Mouse (Mus musculus) R1 (cell line): Measurements from ENCODE around the gene Fgfr2.
"Not testable (repeated sequence)": the region's sequence is repeated elsewhere in the genome, so short reads cannot be mapped to it uniquely, and the experiment has no call there.

Source experiments
- DNase-seq: peaks from one replicate; pipeline ENCODE4 v3.0.0-alpha.2; 2018; ENCODE audit warnings: low read depth, low spot score

Gene Fgfr2

DNA sequence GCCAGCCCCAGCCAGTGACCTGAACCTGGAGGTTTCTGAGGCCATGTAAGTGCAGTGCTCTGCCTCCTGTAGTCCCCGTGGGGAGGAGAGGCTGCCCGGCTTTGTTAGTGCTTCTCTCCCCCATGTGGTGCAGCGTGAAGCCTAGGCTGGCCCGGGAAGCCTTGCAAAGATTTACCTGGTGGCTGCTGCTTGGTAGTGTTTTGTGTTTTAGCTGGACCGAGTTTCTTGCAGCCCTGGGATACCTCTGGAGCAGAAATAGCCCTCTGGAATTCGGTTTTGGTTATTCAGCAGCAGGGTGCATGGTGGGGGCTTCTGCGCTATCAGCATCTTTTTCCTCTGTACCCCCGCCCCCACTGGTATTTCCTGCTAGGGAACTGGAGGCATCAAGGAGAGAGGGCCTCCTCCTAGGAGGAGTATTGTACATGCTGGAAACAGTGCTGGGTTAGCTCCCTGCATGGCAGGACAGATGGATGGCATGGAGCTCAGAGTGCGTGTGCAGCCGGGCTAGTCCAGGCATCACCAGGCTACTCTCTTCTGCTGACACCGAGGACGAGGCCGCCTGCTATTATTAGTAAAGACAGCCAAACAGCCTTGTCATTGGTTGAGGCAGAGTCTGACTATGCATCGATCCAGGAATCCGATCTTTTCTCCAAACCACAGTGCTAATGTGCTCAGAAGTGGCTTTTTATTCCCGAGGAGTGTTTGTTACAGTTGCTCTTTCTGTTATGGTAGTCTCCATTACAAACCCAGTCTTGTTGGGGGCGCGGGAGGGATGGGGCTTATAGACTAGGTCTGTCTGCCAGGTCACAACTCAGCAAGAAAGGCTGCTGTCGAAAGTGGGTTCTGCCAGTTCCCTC lies 2430.0 kb downstream of the Fgfr2 start:
- peak; percentile 73 for DNase-seq

DNA sequence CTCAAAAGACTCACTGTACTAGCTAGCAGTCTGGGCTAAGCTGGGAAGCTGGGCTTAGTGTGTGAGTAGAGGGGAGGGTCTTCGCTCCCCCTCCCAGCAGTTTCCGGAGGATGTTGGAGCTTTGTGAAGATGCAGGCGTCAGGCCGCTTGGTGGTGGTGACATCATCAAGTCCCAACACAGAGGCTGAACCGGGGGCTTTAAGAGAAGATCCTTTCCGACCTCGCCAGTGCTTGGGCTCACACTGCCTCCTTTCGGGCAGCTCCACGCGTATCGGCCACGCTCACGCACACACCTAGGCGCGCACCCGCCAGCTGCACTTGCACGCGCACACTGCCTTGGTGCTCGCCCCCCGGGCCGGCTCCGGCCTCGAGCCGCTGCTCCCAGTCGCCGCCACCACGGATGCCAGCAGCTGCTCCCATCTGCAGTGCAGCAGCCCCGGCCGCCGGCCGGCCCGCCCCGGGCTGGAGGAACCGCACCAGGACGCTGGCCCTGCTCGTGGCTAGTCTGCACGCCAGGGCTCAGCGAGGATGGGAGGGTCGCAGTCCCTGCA lies 2430.7 kb downstream of the Fgfr2 start:
- DNase-seq: peak; percentile 83

DNA sequence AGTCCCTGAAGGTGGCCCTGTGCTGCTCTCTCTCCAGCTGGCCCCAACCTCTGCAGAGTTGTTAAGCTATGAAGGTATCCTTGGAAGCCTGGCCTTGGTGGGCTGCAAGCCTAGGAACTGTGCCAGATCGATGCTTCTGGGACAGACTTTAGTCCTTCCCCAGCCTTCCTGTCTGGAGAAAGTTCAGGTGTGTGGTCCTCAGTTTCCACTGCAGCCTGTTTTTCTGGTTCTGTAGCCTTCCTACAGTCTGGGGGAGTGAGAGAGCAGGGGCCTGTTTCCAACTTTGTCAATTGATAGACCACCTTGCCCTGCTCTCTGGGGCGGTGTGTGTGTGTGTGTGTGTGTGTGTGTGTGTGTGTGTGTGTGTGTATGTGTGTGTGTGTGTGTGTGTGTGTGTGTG lies 2431.2 kb downstream of the Fgfr2 start:
- DNase-seq: no peak

DNA sequence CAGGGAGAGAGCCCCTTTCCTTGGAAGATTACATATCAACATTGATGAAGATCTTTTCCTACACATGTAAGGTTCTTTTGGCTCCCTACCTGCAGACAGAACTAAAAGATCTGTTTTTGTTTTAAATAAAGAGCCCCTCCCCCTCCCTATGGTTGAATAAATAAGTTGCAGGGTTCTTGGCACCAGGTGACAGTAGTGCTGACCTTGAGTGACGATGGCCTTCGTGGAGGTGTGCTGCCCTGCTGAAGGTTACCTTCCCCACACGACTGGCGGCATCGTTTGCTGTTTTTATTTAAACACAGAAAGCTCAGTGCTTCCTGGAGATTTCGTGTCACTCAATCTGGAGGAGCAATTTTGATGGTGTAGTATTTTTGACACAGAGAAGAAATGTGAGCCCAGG lies 2432.3 kb downstream of the Fgfr2 start:
- no peak for DNase-seq

DNA sequence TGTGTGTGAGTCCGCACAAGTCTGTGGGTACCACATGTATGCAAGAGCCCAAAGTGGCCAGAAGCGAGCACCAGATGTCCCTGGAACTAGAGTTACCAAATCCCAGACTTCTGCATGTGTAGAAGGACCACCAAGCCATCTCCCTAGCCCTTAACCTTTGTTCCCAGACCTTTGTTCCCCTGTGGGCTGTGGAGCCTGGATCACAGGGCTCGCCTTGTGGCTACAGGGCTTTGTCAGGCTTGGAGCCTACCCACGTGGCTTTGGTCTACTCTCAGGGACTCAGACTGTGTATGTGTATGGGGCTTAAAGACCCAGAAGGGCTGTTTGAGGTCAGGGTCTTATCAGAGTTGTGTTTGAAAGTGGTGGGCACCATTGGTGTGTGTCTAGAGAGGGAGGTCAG lies 2434.5 kb downstream of the Fgfr2 start:
- DNase-seq: no peak

DNA sequence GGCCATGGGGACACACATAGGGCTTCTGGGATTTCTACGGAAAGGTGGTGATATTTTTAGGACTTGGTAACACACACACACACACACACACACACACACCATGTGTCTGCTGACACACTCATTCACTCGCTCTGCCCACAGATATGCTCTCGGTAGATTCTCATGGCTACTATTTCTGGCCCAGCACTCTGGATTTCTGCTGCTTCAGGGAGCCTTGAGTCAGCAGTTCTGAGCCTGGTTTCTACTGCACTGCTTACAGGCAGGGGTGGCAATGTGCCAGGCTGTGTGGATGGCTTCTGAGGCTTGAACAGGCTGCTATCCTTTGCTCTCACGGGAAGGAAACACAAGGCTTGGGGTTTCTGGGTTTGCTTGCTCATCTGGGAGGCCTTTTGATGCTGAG lies 2441.4 kb downstream of the Fgfr2 start:
- no peak for DNase-seq

DNA sequence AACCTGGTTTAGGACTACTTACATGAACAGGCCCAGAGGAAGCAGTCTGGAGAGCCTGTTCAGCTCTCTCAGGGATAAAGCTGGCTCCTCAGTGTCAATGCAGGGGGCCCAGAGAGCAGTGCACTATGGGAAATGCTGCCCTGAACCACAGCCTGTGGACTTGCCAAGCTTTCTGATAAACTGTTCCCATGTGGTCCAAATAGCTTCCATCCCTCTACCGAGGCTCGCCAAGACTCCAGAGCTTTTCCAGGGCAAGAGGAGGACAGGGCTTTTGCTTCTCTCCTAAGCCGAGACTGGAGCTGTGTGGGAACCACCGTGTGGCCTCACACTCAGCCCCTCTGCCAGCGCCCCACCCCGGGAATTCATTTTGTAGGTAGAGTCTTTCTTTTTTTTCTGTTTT lies 2444.7 kb downstream of the Fgfr2 start:
- no peak for DNase-seq

DNA sequence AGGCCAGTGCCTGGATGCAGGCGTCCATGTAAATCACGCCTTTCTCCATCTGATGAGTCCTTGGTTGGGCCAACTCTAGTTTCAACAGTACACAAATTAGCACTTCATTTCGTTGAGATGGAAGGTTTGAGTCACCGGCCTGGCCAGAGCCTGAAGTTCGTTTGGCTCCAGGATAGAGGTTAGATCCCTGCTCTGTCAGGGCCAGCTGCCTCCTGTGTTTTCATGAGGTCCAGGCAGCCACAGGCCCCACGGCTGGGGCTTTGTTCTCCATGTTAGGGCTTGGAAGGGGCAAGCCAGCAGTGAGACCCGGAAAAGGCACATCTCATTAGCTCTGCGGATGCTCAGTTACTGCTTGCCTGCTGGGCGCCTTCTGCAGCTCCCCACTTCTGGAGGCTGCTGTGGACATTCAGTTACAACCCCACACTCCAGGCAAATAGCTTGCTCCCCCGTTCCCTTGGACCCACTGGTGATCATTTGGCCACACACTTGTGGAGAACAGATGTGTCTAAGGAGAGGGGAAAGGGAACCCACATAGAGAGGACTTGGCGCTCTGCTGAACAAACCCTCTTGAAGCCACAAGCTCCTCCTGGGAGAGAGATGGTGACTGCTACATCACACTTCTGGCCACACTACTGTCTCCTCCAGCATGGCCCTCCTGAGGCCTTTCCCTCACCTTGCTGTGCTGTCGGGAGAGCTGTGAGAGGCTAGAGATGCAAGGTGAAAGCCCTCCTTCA lies 2445.4 kb downstream of the Fgfr2 start:
- DNase-seq: no peak

DNA sequence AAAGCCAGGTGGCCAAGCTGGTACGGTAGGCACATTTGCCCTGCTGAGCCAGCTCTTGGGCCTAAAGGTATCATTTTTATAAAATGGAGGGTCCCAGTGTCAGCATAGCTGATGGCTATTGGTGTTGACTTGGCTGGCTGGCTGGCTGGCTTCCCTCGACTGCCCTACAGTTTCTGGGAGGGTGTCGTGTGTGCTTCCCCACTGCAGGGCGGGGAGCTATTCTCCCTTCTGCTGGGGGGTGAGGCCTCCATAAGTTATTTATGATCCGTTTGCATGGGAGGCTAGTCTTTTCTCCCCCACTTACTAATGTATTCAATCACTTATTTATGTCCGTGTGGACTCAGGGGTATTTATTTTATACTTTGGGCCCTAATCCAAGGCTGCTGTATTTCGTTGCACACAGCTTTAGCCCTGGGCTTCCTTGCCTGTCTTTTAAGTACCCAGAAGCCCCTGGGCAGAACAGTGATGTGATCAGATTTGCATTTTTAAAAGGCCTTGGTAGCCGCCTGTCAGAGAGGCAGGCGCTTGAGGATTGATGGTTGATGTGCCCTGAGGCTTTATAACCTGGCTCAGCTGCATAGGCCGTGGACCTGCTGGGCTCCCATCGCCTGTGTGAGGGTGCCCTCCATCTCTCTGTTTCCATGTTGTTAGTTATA lies 2446.1 kb downstream of the Fgfr2 start:
- no peak for DNase-seq

DNA sequence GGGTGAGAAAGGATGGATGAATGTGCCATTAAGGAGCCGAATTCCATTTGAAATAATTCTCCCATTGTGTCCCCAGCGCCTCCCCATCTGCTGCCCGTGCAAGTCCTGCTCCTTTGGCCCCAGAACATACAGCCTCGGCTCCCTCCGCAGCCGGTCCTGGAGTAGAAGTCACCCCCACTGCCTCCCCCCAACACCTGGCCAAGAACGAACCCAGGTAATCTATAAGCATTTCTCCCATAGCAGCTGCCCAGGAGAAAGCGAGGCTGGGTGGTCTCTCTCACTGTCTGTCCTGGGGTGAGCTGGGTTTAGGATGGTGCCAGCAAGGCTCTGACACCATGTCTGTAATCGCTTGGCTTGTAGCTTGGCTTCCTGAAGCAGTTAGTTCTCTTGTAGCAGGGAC lies 2448.6 kb downstream of the Fgfr2 start:
- DNase-seq: no peak

DNA sequence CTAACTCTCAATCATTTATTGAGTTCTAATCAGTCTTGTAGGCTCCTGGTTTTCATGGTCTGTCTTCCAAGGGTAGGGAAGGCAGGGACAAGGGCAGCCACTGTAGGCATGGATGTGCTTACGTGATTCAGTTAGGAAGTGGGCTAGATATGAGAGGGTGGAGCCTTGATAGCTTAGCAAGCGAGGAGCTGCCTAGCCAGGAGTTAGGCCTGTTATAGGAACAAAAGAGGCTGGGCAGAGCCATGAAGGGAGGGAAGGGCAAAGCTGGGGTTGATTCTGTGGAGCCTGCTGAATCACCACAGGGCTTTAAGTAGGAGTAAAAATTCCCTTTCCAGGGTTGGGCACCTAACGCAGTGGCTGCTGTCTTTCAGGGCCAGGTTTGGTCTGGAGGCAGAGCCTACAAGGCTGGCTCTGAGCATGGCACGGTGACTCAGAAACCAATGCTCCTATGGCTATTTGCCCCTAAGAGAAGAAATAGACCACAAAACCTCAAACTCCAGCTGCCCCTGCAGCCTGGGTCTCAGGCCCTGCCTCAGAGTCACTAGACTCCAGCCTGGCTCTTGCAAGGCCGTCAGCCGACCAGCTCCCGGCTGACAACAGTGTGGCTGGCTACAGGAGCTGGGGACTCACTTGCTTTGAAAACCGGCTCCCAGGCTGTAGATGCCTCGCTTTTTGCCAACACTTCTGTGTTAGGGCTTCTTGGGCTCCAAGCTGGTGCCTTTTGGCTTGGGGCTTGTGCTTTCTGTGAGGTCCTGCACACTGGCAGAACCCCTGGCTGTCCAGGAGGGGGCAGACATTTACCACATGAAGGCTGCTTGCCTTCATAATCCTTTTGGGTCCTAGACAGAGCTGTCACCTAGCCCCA lies 2449.7 kb downstream of the Fgfr2 start:
- DNase-seq: peak; percentile 77

DNA sequence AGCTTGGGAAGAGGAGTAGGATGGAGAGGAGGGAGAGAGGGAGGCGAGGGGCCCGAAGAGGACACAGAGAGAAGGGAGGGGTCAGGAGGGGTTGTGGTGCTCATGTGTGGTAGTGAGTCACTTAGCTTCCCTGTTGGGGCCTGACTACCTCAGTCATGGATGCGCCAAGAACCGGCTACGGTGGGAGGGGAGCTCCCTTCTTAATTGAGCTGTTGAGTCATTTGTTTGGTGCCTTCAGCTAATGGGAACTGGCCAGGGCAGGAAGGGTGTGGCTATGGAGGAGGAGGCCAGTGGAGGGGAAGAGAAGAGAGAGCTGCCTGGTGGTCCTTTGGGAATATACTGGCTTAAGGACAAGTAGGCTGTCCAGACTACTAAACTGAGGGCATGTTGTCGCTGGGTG lies 2451.8 kb downstream of the Fgfr2 start:
- peak; percentile 63 for DNase-seq

DNA sequence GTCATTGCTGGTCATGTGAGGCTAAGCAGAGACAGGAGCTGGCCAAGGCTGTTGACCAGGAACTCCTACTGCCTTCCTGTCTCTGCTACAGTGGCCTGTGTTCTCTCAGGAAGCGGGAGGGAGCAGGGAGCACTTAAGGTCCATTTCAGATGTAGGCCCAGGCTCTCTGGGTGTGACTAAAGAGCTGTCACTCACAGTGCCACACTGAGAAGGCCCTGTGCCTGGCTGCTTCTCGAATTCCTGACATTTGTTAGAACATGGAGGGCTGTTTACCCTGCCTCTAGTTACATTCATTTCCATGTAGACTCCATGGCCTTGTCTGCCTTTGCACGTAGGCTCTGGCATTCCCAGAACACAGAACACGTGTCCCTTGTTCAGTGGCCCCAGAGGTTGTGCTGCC lies 2452.8 kb downstream of the Fgfr2 start:
- DNase-seq: no peak

DNA sequence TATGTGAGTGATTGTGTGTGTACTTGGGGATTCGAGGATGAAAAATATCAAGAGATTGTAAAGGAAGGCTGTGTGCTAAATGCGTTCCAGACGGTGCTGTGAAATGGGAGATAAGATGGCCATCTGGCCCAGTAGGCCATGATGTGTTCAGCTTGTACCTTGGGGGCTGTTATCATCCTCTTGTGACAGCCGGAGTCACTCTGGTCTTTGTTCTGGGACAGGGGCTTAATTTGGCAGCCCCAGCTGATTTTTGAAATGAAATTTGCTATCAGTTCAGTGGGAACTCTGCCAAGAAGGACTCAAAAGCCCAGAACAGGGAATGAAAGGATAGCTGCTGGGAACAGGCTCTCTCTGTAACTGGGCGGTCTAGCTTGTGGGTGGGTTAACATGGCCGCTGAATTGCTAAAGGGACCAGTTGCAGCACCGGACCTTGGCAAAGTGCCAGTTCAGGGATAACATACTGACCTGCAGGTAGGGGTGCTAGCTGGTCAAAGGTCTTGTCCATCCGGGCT lies 2453.7 kb downstream of the Fgfr2 start:
- no peak for DNase-seq

DNA sequence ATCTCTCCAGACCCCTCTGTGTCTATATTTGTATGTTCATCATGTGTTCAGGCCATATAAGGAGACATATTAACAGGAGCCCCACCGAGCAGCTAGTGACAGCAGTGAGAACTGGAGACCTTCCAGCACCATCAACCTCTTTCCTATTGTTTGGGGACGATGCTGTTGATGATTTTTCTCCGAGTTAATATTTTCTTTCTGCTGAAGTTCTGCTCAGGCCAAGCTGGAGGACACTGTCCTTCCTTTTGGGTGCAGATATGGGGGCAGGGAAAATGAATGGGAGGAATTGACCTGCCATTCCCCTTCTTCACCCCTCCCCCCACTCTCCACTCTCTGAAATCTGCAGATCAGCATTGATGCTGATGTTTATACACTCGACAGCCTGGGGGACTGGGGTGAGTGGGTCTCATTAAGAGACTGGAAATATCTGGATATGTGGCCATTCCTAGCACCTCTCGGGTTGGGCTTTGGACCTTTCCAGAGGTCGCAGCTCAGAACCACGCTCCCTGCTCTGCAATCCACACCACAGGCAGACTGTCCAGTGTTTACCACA lies 2454.3 kb downstream of the Fgfr2 start:
- DNase-seq: no peak

DNA sequence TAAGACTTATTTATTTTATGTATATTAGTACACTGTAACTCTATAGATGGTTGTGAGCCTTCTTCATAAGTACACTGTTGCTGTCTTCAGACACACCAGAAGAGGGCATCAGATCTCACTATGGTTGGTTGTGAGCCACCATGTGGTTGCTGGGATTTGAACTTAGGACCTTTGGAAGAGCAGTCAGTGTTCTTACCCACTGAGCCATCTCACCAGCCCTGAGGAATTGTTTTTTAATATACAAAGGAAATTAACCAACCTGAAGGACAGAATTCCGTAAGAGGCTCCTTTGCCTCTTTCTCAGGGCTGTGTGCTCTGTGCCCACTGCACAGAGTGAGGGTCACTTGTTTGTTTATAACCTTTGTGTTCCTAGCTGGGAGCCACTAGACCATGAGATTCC lies 2455.1 kb downstream of the Fgfr2 start:
- DNase-seq: not testable (repeated sequence)

DNA sequence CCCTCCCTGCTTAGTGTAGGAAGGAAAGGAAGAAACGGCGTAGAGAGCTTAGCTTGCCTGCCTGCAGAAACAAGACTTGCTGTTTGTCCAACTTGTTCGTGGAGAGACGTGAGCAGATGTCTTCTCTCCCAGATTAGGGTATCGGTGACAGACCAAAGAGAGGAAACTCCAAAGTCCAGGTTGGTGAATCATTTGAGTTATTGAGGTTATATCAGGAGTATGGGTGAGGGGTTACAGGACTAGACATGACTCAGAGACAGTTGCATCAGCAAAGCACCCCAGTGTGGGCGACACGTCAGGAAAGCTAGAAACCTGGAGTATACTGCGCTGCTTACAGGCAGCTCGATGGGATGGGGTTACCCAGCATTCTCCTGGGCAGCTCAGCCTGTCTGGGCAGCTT lies 2457.8 kb downstream of the Fgfr2 start:
- DNase-seq: no peak

DNA sequence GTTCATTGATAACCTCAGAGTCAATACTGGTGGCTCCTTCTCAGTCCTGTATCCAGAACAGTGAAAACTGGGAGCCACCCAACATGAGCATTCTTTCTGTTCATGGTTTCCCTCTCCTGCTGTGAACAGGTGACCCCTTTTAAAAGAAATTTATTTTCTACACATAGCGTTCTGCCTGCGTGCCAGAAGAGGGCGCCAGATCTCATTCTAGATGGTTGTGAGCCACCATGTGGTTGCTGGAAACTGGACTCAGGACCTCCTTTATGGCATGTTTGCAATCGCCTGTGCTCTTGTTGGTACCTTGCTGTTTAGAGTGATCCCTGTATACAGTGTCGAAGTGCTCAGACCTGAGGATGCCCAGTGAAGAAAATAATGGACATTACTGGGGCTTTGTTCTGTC lies 2458.5 kb downstream of the Fgfr2 start:
- peak; percentile 81 for DNase-seq

DNA sequence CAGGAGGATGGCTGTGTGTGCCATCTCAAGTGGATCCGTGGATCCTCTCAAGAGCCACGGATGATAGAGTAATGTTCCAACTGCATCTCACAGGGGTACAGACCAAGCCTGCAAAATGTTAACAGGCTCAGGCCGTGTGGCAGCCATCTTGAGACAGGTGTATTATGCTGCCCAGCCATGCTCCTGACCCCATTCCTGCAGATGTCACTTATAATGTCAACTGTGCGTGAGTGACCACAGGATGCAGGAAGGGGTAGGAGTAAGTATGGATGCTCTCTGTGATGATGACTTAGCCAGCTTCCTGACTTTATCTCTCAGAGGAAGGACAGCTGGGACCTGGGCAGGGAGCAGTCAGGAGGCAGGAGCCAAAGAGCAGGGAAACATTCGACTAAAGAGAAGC lies 2459.1 kb downstream of the Fgfr2 start:
- no peak for DNase-seq

DNA sequence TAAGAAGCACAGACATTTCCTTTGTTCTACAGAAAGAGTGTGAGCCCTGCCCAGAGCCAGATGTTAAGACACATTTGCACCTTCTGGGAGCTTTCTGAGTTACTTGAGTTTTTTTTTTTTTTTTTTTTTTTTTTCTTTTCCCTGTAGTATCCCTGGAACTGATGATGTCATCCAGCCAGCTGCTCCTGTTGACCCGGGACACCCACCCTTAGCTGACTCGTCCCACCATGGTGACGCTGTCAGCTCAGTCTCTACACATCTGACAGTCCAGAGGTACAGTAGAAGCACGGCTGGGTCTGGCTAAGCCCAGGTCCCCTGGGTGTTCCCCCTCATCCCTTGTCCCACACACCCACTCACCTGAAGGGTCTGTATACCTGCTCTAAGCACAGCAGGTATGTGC lies 2460.3 kb downstream of the Fgfr2 start:
- no peak for DNase-seq

DNA sequence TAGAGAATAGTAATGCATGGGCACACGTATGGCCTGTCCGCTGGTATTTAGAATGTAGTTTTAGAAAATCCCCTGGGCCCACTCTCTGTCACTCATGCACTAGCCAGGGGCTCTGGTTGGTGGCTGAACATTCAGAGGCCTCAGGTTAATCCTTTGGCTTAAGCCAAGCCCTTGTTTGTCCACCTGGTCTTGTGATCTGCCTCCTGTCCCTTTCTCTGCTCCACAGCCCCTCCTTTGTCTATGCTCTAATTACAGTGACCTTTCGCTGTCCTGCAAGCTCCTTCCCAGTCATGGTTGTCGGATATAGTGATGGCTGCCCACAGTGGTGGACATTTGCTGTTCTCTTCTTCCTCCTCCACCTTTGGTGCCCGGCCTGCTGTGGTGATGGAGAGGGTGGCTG lies 2460.9 kb downstream of the Fgfr2 start:
- no peak for DNase-seq
